Mouse (Mus musculus) olfactory bulb, adult 2 months (tissue): ENCODE results near the gene Stxbp6. TPM values are rescaled to one million over a fixed set of nuclear protein-coding genes. Genes with fewer than 3 reads are reported as not detected.
A peak's percentile ranks its signal among the peaks of the same experiment; 100 is the strongest.

Experiments
- H3K27ac ChIP-seq: fragments of 200-500 bp; 2 replicates; pipeline ENCODE4 v1.5.1; 2012; ENCODE audit warnings: low read depth, low read length; ENCODE audit not compliant: insufficient read depth
- H3K4me1 ChIP-seq: fragments of 200-500 bp; 2 replicates; pipeline ENCODE4 v1.6.1; 2012; ENCODE audit warnings: low read length; ENCODE audit not compliant: control insufficient read depth, insufficient read depth
- H3K4me3 ChIP-seq: fragments of 200-500 bp; 2 replicates; pipeline ENCODE4 v1.5.1; 2012; ENCODE audit warnings: mild to moderate bottlenecking, low read depth, low read length, moderate library complexity; ENCODE audit not compliant: insufficient read depth
- CTCF ChIP-seq: fragments of 200-500 bp; IDR thresholded peaks from 2 replicates; pipeline ENCODE4 v1.5.1; 2012; ENCODE audit warnings: low read depth, mild to moderate bottlenecking, low read length, moderate library complexity; ENCODE audit not compliant: insufficient read depth
- POLR2A ChIP-seq: fragments of 200-500 bp; IDR thresholded peaks from 2 replicates; pipeline ENCODE4 v1.6.1; 2012; ENCODE audit warnings: mild to moderate bottlenecking, low read depth, low read length, moderate library complexity; ENCODE audit not compliant: insufficient read depth
- WGBS: fragments of 180-500 bp; shearing (Covaris S2); methylation state at CpG from one replicate; pipeline ENCODE4 v1.1.7; 2018; 5-methylcytosine and 5-hydroxymethylcytosine counted together
- polyA plus RNA-seq: library from polyadenylated mRNA; stranded (reverse); fragments of >200 nt; gene quantifications from 2 replicates; pipeline ENCODE4 v1.2.4, GENCODE M21; 2012; ENCODE audit warnings: low replicate concordance; ENCODE audit not compliant: missing spikeins, insufficient read depth, insufficient read length

The Stxbp6 gene
- polyA plus RNA-seq, 1 experiment = 208 TPM

GRCm38 (mm10) chr12:45042591-45043091, 31.9 kb downstream of the Stxbp6 start:
- WGBS = 53% methylated on average over 10 of the region's 10 CpGs
- Histone ChIP-seq H3K4me3 (no peak overlapping the region), H3K27ac (no peak overlapping the region), H3K4me1 (peaks cover 4% of the 10 kb centered on the region)
- no peak for TF ChIP-seq POLR2A
- no peak for TF ChIP-seq CTCF

- Histone ChIP-seq H3K4me3 (no peak overlapping the region), H3K27ac (peak overlapping the region; percentile 24; the same call in 1 of the 2 replicates), H3K4me1 (peaks cover 3% of the 10 kb centered on the region)
- WGBS = 23% methylated on average over 1 of the region's 1 CpGs
- TF ChIP-seq CTCF (no peak), POLR2A (no peak)
Observed at GRCm38 (mm10) chr12:45037496-45037895, 37.0 kb downstream of the Stxbp6 start.

DNA sequence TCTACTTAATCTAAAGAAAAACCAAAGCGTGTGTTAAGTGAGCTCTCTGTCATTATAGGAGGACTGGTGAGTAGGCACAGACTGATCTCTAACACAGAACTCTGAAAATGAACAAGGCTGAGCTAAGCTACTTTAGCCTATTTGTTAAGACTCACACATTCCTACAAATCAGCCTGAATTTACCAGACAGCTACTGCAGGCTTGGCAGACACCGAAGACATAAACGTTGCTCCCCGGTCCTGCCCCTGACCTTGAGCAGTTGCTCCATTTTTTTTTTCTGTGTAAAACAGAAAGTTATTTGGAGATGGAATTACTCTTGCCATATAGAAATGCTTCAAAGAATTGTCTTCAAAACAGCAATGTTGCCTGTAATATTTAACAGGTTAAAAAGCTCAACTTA, 37.4 kb downstream of the Stxbp6 start:
- WGBS = 23% methylated on average over 4 of the region's 4 CpGs
- peak overlapping the region; percentile 79 for H3K27ac ChIP-seq
- no peak overlapping the region for H3K4me3 ChIP-seq
- peaks cover 2% of the 10 kb centered on the region; the same call in 1 of the 2 replicates for H3K4me1 ChIP-seq
- TF ChIP-seq POLR2A (no peak), CTCF (no peak)

GRCm38 (mm10) chr12:45030681-45031080, 43.8 kb downstream of the Stxbp6 start:
- TF ChIP-seq POLR2A = no peak
- no peak for TF ChIP-seq CTCF
- H3K27ac ChIP-seq = no peak overlapping the region
- WGBS = 90% methylated on average over 3 of the region's 3 CpGs
- H3K4me1 ChIP-seq = peaks cover 3% of the 10 kb centered on the region; the same call in 1 of the 2 replicates
- H3K4me3 ChIP-seq = no peak overlapping the region

DNA sequence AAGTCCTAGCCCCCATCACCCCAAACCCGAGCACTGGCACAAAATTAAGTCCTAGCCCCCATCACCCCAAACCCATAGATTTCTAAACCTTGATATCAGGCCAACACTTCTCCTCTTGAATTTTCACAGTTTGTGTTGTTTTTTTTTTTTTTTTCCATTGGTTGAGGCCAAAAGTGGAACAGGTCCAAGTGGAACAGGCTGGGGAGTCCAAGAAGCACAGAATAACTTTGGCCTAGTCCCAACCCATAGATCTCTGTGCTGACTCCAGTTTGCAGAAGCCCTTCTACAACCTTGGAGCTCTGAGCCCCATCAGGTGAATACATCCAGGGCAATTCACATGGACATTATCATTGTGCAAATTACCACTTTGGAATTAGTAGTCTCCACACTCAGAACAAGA, 48.2 kb downstream of the Stxbp6 start:
- H3K4me1 ChIP-seq = peaks cover 3% of the 10 kb centered on the region; the same call in 1 of the 2 replicates
- TF ChIP-seq CTCF (no peak), POLR2A (no peak)
- H3K27ac ChIP-seq = no peak overlapping the region
- no peak overlapping the region for H3K4me3 ChIP-seq
- WGBS = 39% methylated on average over 1 of the region's 1 CpGs

DNA sequence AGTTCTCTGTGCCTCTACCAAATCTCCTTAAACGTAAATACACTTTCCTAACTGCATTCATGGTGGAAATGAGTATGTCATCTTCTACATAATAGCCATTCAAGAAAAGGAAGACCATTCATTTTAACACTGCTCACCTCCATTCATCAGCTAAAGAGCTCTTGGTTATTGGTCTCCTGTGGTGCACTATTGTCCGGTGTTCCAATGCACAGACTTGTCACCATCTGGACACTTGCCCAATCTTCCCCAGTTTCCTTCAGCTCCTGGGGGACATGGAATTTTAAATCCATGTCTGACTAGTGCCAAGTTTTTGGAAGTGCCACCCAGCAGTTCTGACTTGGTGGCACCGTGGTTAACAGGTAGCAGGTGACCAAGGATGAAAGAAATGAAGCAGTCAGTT, 54.5 kb downstream of the Stxbp6 start:
- Histone ChIP-seq H3K27ac (no peak overlapping the region), H3K4me3 (no peak overlapping the region), H3K4me1 (peaks cover 2% of the 10 kb centered on the region; the same call in 1 of the 2 replicates)
- WGBS = 53% methylated on average over 3 of the region's 3 CpGs
- TF ChIP-seq CTCF = no peak
- no peak for TF ChIP-seq POLR2A

DNA sequence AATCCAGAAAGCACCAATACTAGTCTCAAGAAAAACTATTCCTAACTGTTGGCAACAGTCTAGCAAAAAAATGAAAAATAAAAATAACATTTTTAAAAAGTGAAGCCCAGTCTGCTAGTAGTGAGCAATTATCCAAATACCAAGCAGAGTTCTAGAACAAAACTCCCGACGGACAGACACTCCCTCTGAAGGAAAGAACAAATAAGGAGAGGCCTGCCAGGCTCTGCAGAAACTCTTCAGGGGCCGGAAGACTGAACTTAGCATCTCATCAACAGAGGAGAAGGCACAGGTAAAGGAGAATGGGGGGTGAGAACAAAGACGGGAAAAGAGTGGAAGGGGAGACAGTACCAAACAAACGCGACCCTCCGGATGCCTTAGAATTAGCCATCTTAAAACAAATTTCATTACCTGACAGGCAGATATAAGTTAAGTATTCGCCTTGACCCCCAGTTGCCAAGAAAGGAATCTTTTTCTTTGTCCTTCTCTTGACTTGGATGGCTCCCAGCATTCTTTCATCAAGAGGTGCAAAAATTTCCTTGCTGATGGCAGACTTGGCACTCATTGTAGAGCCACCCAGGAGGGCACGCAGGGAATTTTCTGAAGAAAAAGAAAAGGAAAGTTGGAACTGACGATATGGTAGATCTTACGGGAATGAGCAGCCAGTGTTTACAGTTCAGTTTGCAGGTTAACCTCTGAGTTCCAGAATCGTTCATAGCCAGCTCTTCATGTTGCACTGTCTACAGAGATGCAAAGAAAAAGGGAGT, 55.3 kb downstream of the Stxbp6 start:
- Histone ChIP-seq H3K4me3 (no peak overlapping the region), H3K27ac (peak overlapping the region; percentile 29; the same call in 1 of the 2 replicates), H3K4me1 (peaks cover 2% of the 10 kb centered on the region; the same call in 1 of the 2 replicates)
- WGBS = 61% methylated on average over 12 of the region's 12 CpGs
- no peak for TF ChIP-seq CTCF
- TF ChIP-seq POLR2A = no peak

- TF ChIP-seq CTCF (no peak), POLR2A (no peak)
- WGBS = 35% methylated on average over 5 of the region's 5 CpGs
- Histone ChIP-seq H3K4me1 (peaks cover 6% of the 10 kb centered on the region), H3K27ac (no peak overlapping the region), H3K4me3 (no peak overlapping the region)
Observed at GRCm38 (mm10) chr12:45013246-45013756, 61.2 kb downstream of the Stxbp6 start.

- Histone ChIP-seq H3K4me1 (peaks cover 6% of the 10 kb centered on the region), H3K4me3 (no peak overlapping the region), H3K27ac (no peak overlapping the region)
- 49% methylated on average over 11 of the region's 11 CpGs for WGBS
- TF ChIP-seq POLR2A = no peak
- TF ChIP-seq CTCF = no peak
Observed at GRCm38 (mm10) chr12:45011436-45012089, 62.9 kb downstream of the Stxbp6 start.
